Mouse (Mus musculus): ENCODE results near the gene Herc1. TPM values are rescaled to one million over a fixed set of nuclear protein-coding genes. Genes with fewer than 3 reads are reported as not detected.

Herc1 gene
- total RNA-seq (2023), result 79.0 and 110 TPM in 2 replicates

DNA sequence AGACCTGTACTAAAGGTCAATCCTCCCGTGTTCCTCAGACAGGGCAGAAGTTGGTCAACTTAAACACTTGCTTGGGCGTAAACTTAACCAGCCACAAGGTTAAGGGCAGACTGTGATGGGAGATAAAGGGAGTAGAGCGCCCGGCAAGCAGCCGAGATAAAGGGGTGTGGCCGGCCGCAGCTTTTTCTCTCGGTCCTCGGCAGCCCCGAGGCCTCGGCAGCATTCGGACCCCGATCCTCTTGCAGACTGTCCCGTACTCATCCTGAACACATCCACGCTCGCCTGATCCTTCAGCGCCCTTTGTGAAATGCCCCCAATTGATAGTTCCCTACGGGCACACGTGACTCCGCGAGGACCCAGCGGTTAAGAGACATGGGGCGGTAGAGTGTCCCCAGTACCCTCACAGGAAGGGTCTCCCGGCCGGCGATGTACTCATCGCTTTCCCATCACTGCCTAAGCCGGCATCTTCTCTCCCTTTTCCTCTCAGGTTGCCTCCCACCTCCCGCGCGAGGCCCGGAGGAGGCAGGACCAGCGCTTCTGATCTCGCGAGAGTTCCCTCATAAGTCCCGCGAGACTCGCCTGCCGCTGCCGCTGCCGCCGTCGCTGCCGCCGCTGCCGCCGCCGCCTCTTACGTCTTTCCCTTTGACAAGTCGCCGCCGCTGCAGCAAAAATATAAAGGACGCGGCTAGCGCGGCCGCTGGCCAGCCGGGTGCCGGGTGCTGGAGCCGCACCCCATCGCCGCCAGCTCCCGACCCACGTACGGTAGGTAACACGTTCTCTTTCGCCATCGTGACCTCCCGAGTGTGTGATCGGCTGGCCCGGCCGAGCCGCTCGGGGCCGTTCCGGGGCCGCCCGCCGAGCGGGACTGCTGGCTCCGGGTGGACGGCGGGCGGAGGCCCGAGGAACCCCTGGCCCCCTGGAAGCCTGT lies at the start of gene Herc1:
Gene Herc1, plus strand, starts transcription at position 591 of the 928 bp plus-strand sequence.

DNA sequence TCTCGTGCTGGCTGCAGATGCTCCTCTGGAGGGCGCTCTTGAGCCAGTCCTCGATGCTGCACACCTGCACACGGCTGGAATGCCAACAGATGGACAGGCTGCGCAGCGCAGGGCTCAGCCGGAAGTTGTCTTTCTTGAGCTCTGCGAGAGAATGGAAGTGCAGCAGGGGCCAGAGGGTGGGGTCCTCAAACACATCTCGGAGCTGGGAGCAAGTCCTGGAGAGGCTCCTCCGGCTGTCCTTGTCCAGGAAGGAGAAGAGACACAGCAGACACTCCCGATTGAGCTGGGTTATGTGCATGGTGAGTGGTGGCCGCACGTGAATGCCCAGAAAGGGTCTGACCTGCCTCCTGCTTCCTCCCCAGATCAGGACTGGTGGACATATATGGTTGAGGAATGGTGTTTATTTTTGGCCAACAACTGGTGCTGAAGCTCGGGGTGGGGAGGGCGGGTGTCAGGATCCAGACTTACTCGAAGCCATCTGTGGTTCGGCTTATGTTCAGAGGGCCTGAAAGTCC lies 164.1 kb downstream of the Herc1 start, which contains the start of gene Fbxl22:
Gene Fbxl22, minus strand, starts transcription at position 338 of the 515 bp plus-strand sequence.

Other genes starting within 250 kb of the Herc1 start
- 60.4 and 73.1 TPM in 2 replicates for gene Snx1, start 223.9 kb upstream of the Herc1 start, total RNA-seq (2023)
- 62.4 and 65.4 TPM in 2 replicates for gene Ciao2a, start 223.8 kb upstream of the Herc1 start, total RNA-seq (2023)
- gene Dapk2, start 192.2 kb upstream of the Herc1 start, total RNA-seq (2023), result 15.1 and 19.1 TPM in 2 replicates
- gene Fbxl22, start 164.1 kb downstream of the Herc1 start, total RNA-seq (2023), result 1.8 and 2.4 TPM in 2 replicates
- 95.5 and 97.8 TPM in 2 replicates for gene Usp3, start 242.7 kb downstream of the Herc1 start, total RNA-seq (2023)